Comparison of ENCODE assay signal across 8 mouse cellular contexts in the genomic region with DNA sequence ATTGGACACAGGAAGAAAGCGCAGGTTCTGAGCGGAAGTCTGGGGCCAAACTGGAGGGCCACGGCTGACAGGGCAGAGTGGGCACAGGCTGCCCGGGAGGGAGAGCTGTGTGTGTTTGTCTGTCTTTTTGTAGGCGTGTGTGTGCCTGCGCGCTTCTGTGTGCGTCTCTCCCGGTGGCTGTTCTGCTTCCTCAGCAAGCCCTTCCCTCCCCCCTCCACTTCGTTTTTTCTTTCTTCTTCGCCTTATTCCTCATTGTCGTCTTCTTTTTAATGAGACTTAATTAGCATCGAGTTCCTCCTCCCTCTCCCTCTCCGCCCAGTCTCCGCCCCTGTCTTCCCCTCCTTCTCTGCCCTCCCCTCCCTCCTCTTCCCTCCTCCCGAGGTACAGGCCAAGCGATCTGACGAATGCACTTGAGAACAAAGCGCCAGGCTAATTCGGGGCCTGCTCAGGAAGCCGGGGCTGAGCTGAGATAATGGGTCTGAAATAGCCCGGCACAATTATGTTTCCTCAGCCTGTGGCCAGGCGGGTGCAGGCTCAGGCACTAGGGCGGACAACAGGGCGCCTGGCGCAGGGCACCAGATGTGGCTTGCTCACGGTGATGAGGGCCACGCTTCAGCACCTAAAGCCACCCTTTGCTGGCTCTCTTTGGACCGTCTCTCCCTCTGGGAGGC.
DNase-seq lines count a peak whose midpoint lies in the region; ATAC-seq lines count a peak whose summit lies in the region.

No protein-coding gene starts in this region.

- peak; percentile 69 for DNase-seq in MN1 (ENCODE audit: low spot score)
- DNase-seq in c-Kit-positive CD71-positive TER-119-negative erythroid progenitor cells, embryonic 14.5 days (ENCODE audit: low read depth): peak; percentile 15
- peak; percentile 72 to 75 for DNase-seq in heart, postnatal 14 days
- DNase-seq in kidney, postnatal 4 days: peak; percentile 70 to 82
- DNase-seq in neural tube, embryonic 11.5 days (ENCODE audit: low spot score): peak; percentile 78

- ATAC-seq in forebrain, embryonic 15.5 days (replicated peaks): peak; percentile 88
- ATAC-seq in liver, embryonic 15.5 days (ENCODE audit: insufficient read depth): peak; percentile 61
- peak; percentile 83 for ATAC-seq in neural tube, embryonic 11.5 days (ENCODE audit: insufficient read depth, low FRiP score, low TSS enrichment)
- ATAC-seq in activated CD4-positive, CD25-positive, alpha-beta regulatory T cell, adult 4 months: no peak

- WGBS in forebrain, embryonic 15.5 days: 22% methylated on average over 29 of the region's 29 CpGs
- 18% methylated on average over 29 of the region's 29 CpGs for WGBS in liver, embryonic 15.5 days (ENCODE audit: insufficient replicate concordance)
- WGBS in neural tube, embryonic 11.5 days: 26% methylated on average over 28 of the region's 29 CpGs

- no peaks in the 10 kb centered on the region for H3K36me3 ChIP-seq in forebrain, embryonic 15.5 days
- H3K36me3 ChIP-seq in liver, embryonic 15.5 days (replicated peaks): no peaks in the 10 kb centered on the region
- no peaks in the 10 kb centered on the region for H3K36me3 ChIP-seq in neural tube, embryonic 11.5 days (ENCODE audit: control insufficient read depth, insufficient read depth, low read length)

- intact Hi-C loops in heart, postnatal 14 days (cut with DNase I): loop anchor here (2.0 kb wide), 1 partner anchor 62 kb away; the partner anchor contains the start of gene Efnb1

- peak overlapping the region; percentile 95 for H3K27ac ChIP-seq in forebrain, embryonic 15.5 days (replicated peaks)
- H3K27ac ChIP-seq in liver, embryonic 15.5 days (replicated peaks): no peak overlapping the region
- H3K27ac ChIP-seq in neural tube, embryonic 11.5 days (ENCODE audit: low read depth, low read length): peak overlapping the region; percentile 89

- H3K4me2 ChIP-seq in forebrain, embryonic 15.5 days (replicated peaks): peak overlapping the region; percentile 44
- H3K4me2 ChIP-seq in liver, embryonic 15.5 days: peak overlapping the region; percentile 51
- H3K4me2 ChIP-seq in neural tube, embryonic 11.5 days (ENCODE audit: low read depth): peak overlapping the region; percentile 41

- H3K27me3 ChIP-seq in forebrain, embryonic 15.5 days: no peaks in the 10 kb centered on the region
- peaks cover 18% of the 10 kb centered on the region for H3K27me3 ChIP-seq in liver, embryonic 15.5 days
- H3K27me3 ChIP-seq in neural tube, embryonic 11.5 days (ENCODE audit: control insufficient read depth, insufficient read depth, low read length): peaks cover 6% of the 10 kb centered on the region; the same call in 1 of the 2 replicates

- peaks cover 30% of the 10 kb centered on the region for H3K4me1 ChIP-seq in forebrain, embryonic 15.5 days
- no peaks in the 10 kb centered on the region for H3K4me1 ChIP-seq in liver, embryonic 15.5 days (replicated peaks)
- H3K4me1 ChIP-seq in neural tube, embryonic 11.5 days (ENCODE audit: control insufficient read depth, insufficient read depth, low read length): peaks cover 4% of the 10 kb centered on the region; the same call in 1 of the 2 replicates

- H3K9me3 ChIP-seq in forebrain, embryonic 15.5 days: no peaks in the 10 kb centered on the region
- no peaks in the 10 kb centered on the region for H3K9me3 ChIP-seq in liver, embryonic 15.5 days (replicated peaks)
- H3K9me3 ChIP-seq in neural tube, embryonic 11.5 days (ENCODE audit: control insufficient read depth, low read length): no peaks in the 10 kb centered on the region

- H3K4me3 ChIP-seq in forebrain, embryonic 15.5 days: peak overlapping the region; percentile 22
- peak overlapping the region; percentile 29 for H3K4me3 ChIP-seq in liver, embryonic 15.5 days (replicated peaks)
- no peak overlapping the region for H3K4me3 ChIP-seq in neural tube, embryonic 11.5 days (ENCODE audit: low read depth, low read length)

- H3K9ac ChIP-seq in forebrain, embryonic 15.5 days (replicated peaks): peak overlapping the region; percentile 43
- no peak overlapping the region for H3K9ac ChIP-seq in liver, embryonic 15.5 days
- peak overlapping the region; percentile 38 for H3K9ac ChIP-seq in neural tube, embryonic 11.5 days (ENCODE audit: low read length)

Comparison
In these comparisons a context has a peak if more than half of its experiments do, and no peak if none do; other contexts are left out.
1. DNase-seq: peak in every context shown above with its lines; median percentile 78 in neural tube, embryonic 11.5 days; 76 in kidney, postnatal 4 days; 74 in heart, postnatal 14 days; 69 in MN1; 15 in c-Kit-positive CD71-positive TER-119-negative erythroid progenitor cells, embryonic 14.5 days.